Mouse (Mus musculus) hindbrain, embryonic 13.5 days (tissue): ENCODE measurements around the gene Cntf. TPM values are rescaled to one million over a fixed set of nuclear protein-coding genes. Genes with fewer than 3 reads are reported as not detected.
"Not testable (repeated sequence)": the region's sequence is repeated elsewhere in the genome, so short reads cannot be mapped to it uniquely, and the experiment has no call there.

Experiments used
- ATAC-seq: fragments of 200-750 bp; cut with Nextera tagmentation; 2 replicates; pipeline ENCODE4 v1.8.0; 2017; ENCODE audit warnings: moderate TSS enrichment; ENCODE audit not compliant: low FRiP score
- H3K27ac ChIP-seq: fragments of 300-500 bp; sonication (generic); 2 replicates; pipeline ENCODE4 v1.5.1; 2015; ENCODE audit warnings: inconsistent platforms, mild to moderate bottlenecking, moderate library complexity
- H3K27me3 ChIP-seq: fragments of 300-500 bp; sonication (generic); 2 replicates; pipeline ENCODE4 v1.6.1; 2015; ENCODE audit warnings: mild to moderate bottlenecking, inconsistent platforms
- H3K36me3 ChIP-seq: fragments of 300-500 bp; sonication (generic); 2 replicates; pipeline ENCODE4 v1.6.1; 2015; ENCODE audit warnings: mild to moderate bottlenecking, inconsistent platforms
- H3K4me1 ChIP-seq: fragments of 300-500 bp; sonication (generic); replicated peaks from 2 replicates; pipeline ENCODE4 v1.6.1; 2015; ENCODE audit warnings: inconsistent platforms
- H3K4me2 ChIP-seq: fragments of 300-500 bp; sonication (generic); 2 replicates; pipeline ENCODE4 v1.6.1; 2015; ENCODE audit warnings: inconsistent platforms, mild to moderate bottlenecking, moderate library complexity
- H3K4me3 ChIP-seq: fragments of 300-500 bp; sonication (generic); 2 replicates; pipeline ENCODE4 v1.5.1; 2015; ENCODE audit warnings: mild to moderate bottlenecking, inconsistent platforms
- H3K9ac ChIP-seq: fragments of 300-500 bp; sonication (generic); 2 replicates; pipeline ENCODE4 v1.6.1; 2015; ENCODE audit warnings: mild to moderate bottlenecking, inconsistent platforms
- H3K9me3 ChIP-seq: fragments of 300-500 bp; sonication (generic); 2 replicates; pipeline ENCODE4 v1.6.1; 2016; ENCODE audit warnings: inconsistent platforms
- WGBS: fragments of 180-500 bp; shearing (Covaris S2); methylation state at CpG from one replicate; pipeline ENCODE4 v1.1.7; 2015; 5-methylcytosine and 5-hydroxymethylcytosine counted together
- polyA plus RNA-seq: library from polyadenylated mRNA; unstranded; fragments of >200 nt; fragmentation: Nextera tagmentation; extraction: Ambion mirVana; gene quantifications from 2 replicates; pipeline ENCODE4 v1.2.1, GENCODE M21; 2015

Cntf gene
- polyA plus RNA-seq, 1 experiment from 2014 or later, result 1.2 TPM

DNA sequence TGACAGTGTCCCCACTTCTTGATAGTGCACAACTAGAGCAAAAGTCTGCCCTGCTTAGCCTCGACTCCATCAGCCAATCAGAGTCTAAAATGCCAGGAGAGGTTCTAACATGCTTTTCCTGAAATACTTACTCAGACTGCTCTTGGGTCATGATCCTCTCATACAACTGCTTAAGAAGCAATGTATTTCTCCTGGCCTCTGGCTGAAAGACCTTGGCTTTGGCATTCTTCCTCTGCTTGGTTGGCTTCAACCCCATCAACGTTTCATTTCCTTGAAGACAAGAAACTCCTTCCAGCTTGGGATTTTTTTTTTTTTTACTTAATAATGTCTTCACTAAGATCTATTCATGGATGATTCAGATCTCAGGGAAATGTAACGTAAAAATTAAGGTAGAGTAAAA lies 9.1 kb downstream of the Cntf start:
- Histone ChIP-seq H3K9me3 (no peaks in the 10 kb centered on the region), H3K27me3 (no peaks in the 10 kb centered on the region), H3K36me3 (no peaks in the 10 kb centered on the region), H3K4me2 (no peak overlapping the region), H3K27ac (no peak overlapping the region), H3K9ac (no peak overlapping the region), H3K4me1 (no peaks in the 10 kb centered on the region), H3K4me3 (no peak overlapping the region)
- ATAC-seq, result no peak
- WGBS, result 83% methylated on average over 3 of the region's 3 CpGs

DNA sequence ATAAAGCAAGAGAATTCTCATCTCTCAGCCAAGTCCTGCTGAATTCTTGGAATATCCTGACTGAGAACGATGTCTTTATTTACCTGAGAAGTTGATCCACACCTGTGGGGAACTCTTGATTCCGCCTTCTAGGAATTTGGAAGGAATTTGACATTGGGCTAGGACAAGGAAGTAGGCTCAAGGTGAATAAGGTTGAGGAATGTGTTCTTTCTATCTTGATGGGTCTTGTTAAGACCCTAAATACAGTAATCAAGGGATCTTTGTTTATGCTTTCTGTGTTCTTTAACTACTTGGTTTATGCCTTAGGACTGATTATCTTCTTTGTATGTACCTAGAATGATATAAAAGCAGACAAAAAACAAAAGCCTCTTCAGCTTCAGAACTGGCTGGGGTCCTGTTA lies 33.5 kb downstream of the Cntf start:
- Histone ChIP-seq H3K4me1 (no peaks in the 10 kb centered on the region), H3K9ac (no peak overlapping the region), H3K4me3 (no peak overlapping the region), H3K27ac (no peak overlapping the region), H3K9me3 (no peaks in the 10 kb centered on the region; the same call in 1 of the 2 replicates), H3K36me3 (no peaks in the 10 kb centered on the region), H3K4me2 (no peak overlapping the region), H3K27me3 (no peaks in the 10 kb centered on the region)
- no peak for ATAC-seq
- 86% methylated on average over 2 of the region's 2 CpGs for WGBS

DNA sequence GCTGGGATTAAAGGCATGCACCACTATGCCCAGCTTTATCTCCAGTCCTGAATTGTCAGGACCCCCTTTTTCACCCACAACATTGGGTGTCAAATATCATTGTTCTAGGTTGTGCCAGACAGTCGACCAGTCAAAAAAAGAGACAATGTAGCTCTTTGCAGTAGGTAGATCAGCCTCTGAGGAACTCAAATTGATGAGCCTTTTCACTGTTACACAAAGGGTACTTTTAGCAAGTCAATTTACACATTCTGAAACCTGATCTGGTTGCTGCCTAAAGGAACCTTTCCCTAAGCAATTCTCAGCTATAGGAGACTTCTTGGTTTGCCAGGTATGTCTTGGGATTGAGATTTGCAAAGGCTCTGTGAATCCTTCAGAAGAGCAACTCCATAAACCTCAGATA lies 34.4 kb downstream of the Cntf start:
- Histone ChIP-seq H3K4me2 (no peak overlapping the region), H3K36me3 (no peaks in the 10 kb centered on the region), H3K27ac (no peak overlapping the region), H3K4me1 (no peaks in the 10 kb centered on the region), H3K27me3 (no peaks in the 10 kb centered on the region), H3K9me3 (no peaks in the 10 kb centered on the region; the same call in 1 of the 2 replicates), H3K9ac (no peak overlapping the region), H3K4me3 (no peak overlapping the region)
- ATAC-seq, result no peak
- WGBS, result 65% methylated on average over 1 of the region's 1 CpGs

DNA sequence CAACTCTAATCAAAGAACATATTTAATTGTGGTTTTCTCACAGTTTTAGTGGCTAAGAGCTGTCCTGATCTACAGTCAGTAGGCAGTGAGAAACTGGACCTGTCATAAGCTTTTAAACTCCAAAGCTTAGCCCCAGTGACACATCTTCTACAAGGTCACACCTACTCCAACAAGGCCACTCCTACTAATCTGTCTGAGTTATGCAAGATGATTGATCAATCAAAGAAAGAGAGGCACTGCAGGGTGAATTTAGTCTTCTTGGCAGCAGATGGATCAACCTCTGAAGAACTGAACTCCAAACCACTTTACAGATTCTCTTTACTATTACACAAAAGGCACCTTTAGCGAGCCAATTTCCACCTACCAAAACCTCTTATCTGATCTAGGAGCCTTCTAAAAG lies 39.6 kb downstream of the Cntf start:
- no peak overlapping the region for H3K27ac ChIP-seq
- H3K9me3 ChIP-seq, result no peaks in the 10 kb centered on the region
- H3K36me3 ChIP-seq, result no peaks in the 10 kb centered on the region
- 79% methylated on average over 1 of the region's 1 CpGs for WGBS
- no peak overlapping the region for H3K4me2 ChIP-seq
- no peak for ATAC-seq
- H3K9ac ChIP-seq, result no peak overlapping the region
- H3K4me1 ChIP-seq, result no peaks in the 10 kb centered on the region
- no peaks in the 10 kb centered on the region for H3K27me3 ChIP-seq
- H3K4me3 ChIP-seq, result no peak overlapping the region

DNA sequence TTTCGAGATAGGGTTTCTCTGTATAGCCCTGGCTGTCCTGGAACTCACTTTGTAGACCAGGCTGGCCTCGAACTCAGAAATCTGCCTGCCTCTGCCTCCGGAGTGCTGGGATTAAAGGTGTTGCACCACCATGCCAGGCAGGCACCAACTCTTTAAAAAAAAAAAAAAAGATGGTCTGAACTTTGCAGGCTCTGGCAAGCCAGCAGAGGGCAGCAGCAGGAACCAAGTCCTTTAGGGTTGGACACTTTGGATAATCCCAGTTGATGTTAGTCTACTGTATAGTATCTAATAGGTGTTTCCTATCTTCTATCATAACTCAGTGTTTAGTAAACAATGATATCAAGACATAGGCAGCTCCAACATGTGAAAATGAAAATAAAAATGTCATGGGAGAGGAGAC lies 43.1 kb downstream of the Cntf start:
- H3K4me1 ChIP-seq, result no peaks in the 10 kb centered on the region
- no peak overlapping the region for H3K9ac ChIP-seq
- H3K27me3 ChIP-seq, result no peaks in the 10 kb centered on the region
- no peak overlapping the region for H3K4me2 ChIP-seq
- H3K4me3 ChIP-seq, result no peak overlapping the region
- no peaks in the 10 kb centered on the region for H3K9me3 ChIP-seq
- WGBS, result 65% methylated on average over 3 of the region's 3 CpGs
- no peak overlapping the region for H3K27ac ChIP-seq
- H3K36me3 ChIP-seq, result no peaks in the 10 kb centered on the region
- no peak for ATAC-seq

DNA sequence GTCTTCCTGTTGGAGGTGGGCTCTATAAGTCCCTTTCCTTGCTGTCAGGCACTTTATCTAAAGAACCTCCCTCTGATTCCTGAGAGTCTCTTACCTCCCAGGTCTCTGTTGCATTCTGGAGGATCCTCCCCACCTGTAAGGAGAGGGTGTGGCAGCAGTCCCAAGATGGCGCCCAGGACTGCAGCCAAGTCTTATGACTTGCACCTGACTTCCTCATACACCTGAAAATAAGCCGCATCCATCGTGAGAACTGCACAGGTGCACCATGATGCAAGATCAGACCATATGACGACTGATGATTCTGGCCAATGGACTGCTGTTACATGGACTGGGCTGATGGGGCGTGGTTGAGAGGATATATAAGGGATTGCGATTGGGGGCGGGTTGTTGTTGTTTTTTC lies 43.8 kb downstream of the Cntf start:
- H3K27ac ChIP-seq, result not testable (repeated sequence)

DNA sequence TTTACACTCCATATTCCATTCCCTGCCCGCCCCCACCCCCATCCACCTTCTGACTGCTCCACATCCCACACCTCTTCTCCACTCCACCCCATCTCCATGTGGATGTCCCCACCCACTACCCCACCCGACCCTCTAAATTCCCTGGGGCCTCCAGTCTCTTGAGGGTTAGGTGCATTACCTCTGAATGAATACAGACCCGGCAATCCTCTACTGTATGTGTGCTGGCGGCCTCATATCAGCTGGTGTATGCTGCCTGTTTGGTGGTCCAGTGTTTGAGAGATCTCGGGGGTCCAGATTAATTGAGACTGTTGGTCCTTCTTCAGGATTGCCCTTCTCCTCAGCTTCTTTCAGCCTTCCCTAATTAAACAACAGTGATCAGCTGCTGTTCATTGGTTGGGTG lies 44.5 kb downstream of the Cntf start:
- H3K27ac ChIP-seq, H3K9me3 ChIP-seq: not testable (repeated sequence)
- 89% methylated on average over 5 of the region's 5 CpGs for WGBS

More for the DNA sequence above, 43.8 kb downstream of the Cntf start:
- not testable (repeated sequence) for H3K4me1 ChIP-seq, H3K27me3 ChIP-seq, H3K4me2 ChIP-seq, H3K9ac ChIP-seq, H3K4me3 ChIP-seq, ATAC-seq, H3K9me3 ChIP-seq, H3K36me3 ChIP-seq
- WGBS, result 91% methylated on average over 7 of the region's 7 CpGs

DNA sequence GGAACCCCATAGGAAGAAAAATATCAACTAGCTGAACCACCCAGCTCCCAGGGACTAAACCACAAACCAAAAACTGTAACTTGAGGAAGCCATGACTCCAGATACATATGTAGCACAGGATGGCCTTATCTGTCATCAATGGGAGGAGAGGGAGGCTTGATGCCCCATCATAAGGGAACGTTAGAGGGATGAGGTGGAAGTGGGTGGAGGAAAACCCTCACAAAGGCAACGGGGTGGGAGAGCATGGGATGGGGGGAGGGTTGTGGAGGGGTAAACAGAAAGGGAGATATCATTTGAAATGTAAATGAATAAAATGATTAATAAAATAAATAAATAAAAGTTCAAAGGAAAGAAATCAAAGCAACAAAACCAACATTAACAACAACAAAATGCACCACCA lies 45.0 kb downstream of the Cntf start:
- Histone ChIP-seq H3K9ac (no peak overlapping the region), H3K9me3 (no peaks in the 10 kb centered on the region), H3K27me3 (no peaks in the 10 kb centered on the region), H3K27ac (no peak overlapping the region), H3K36me3 (no peaks in the 10 kb centered on the region), H3K4me3 (no peak overlapping the region), H3K4me1 (no peaks in the 10 kb centered on the region), H3K4me2 (no peak overlapping the region)
- ATAC-seq, result no peak
- WGBS, result 66% methylated on average over 2 of the region's 2 CpGs

More for the DNA sequence above, 44.5 kb downstream of the Cntf start:
- H3K9ac ChIP-seq, H3K4me2 ChIP-seq, H3K4me3 ChIP-seq, H3K27me3 ChIP-seq, H3K4me1 ChIP-seq, ATAC-seq, H3K36me3 ChIP-seq: not testable (repeated sequence)

DNA sequence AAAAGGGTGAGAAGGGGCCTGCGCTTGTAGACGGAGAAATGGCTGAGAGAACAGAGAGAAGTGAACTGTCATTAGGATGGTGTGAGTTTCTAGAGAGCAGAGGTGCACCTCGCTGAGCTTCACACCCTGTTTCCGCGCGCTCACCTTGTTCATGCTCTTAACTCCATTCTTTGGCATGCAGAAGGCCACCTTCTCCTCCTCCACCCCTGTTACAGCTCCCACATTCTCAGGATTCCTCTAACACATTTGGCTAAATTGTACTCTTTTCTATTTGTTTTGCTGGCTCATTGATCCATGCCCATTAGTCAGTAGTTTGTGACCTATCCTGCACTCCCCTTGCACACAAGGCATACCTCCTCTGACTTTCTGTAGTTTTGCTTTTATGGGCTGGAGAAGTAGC lies 46.2 kb downstream of the Cntf start:
- Histone ChIP-seq H3K4me3 (no peak overlapping the region), H3K4me2 (no peak overlapping the region), H3K36me3 (no peaks in the 10 kb centered on the region), H3K27ac (no peak overlapping the region), H3K9me3 (no peaks in the 10 kb centered on the region), H3K27me3 (no peaks in the 10 kb centered on the region), H3K9ac (no peak overlapping the region), H3K4me1 (no peaks in the 10 kb centered on the region)
- ATAC-seq, result no peak
- 81% methylated on average over 6 of the region's 6 CpGs for WGBS

Other genes with a start within 250 kb of the Cntf start
- 7.8 and 8.0 TPM in 2 replicates for gene Fam111a, start 219.9 kb downstream of the Cntf start, polyA plus RNA-seq
- 0.19 TPM in 1 of 2 replicates, not detected in the other for gene Gm4952, start 165.7 kb downstream of the Cntf start, polyA plus RNA-seq
- 0.05 TPM in 1 of 2 replicates, not detected in the other for gene Glyat, start 132.3 kb downstream of the Cntf start, polyA plus RNA-seq
- gene Olfr1442, start 95.2 kb downstream of the Cntf start, polyA plus RNA-seq, result not detected in 2 replicates
- gene Olfr1443, start 87.5 kb downstream of the Cntf start, polyA plus RNA-seq, result not detected in 2 replicates
- gene Keg1, start 69.8 kb downstream of the Cntf start, polyA plus RNA-seq, result not detected in 2 replicates
- 14.7 and 15.8 TPM in 2 replicates for gene Zfp91, start 30.5 kb upstream of the Cntf start, polyA plus RNA-seq
- 1.5 and 1.6 TPM in 2 replicates for gene Lpxn, start 30.6 kb upstream of the Cntf start, polyA plus RNA-seq
- not detected in 2 replicates for gene Gm5244, start 81.0 kb upstream of the Cntf start, polyA plus RNA-seq
- not detected in 2 replicates for gene Olfr1444, start 91.7 kb upstream of the Cntf start, polyA plus RNA-seq
- gene Olfr1445, start 118.2 kb upstream of the Cntf start, polyA plus RNA-seq, result not detected in 2 replicates
- not detected in 2 replicates for gene Olfr1446, start 127.9 kb upstream of the Cntf start, polyA plus RNA-seq
- gene Olfr1447, start 138.1 kb upstream of the Cntf start, polyA plus RNA-seq, result not detected in 2 replicates
- not detected in 2 replicates for gene Olfr1448, start 158.8 kb upstream of the Cntf start, polyA plus RNA-seq
- not detected in 2 replicates for gene Olfr1449, start 165.2 kb upstream of the Cntf start, polyA plus RNA-seq
- not detected in 2 replicates for gene Olfr1450, start 184.6 kb upstream of the Cntf start, polyA plus RNA-seq
- gene Olfr1451, start 229.4 kb upstream of the Cntf start, polyA plus RNA-seq, result not detected in 2 replicates